9 mouse cellular contexts compared by ENCODE assay signal in genomic region chr3:88939749-88940148, GRCm38 (mm10). TPM values are rescaled to one million over a fixed set of nuclear protein-coding genes. Genes with fewer than 3 reads are reported as not detected.
A peak's percentile ranks its signal among the peaks of the same experiment; 100 is the strongest.
DNase-seq lines count a peak whose midpoint lies in the region; ATAC-seq and TF ChIP-seq lines count a peak whose summit lies in the region.
"Had no signal": no experiment of that assay in that cellular context is flagged by ENCODE, and none has a peak within 500 bp of the region (broad histone marks: within the 10 kb centered on the region; RNA-seq: fewer than 3 reads in every experiment).

No protein-coding gene starts in this region.

- TF ChIP-seq POLR2A in cerebellum, adult 2 months (IDR thresholded peaks at IDR 0.05; ENCODE audit: borderline replicate concordance, insufficient read depth, low read length): no peak
- TF ChIP-seq POLR2A in brain, embryonic 14.5 days (IDR thresholded peaks at IDR 0.05; ENCODE audit: borderline replicate concordance, extremely low read depth, insufficient read depth, insufficient read length, poor library complexity, severe bottlenecking): no peak

- ATAC-seq in liver, embryonic 14.5 days (ENCODE audit: insufficient read depth): no peak
- no peak for ATAC-seq in liver, embryonic 12.5 days

- peak; percentile 43; the same call in 1 of the 2 replicates for TF ChIP-seq CTCF in cerebellum, adult 2 months (IDR thresholded peaks at IDR 0.05; ENCODE audit: borderline replicate concordance, insufficient read depth, low read depth, low read length)
- peak; percentile 61 for TF ChIP-seq CTCF in liver, embryonic 14.5 days (IDR thresholded peaks at IDR 0.05; ENCODE audit: low read depth)
- no peak; the same call in 1 of the 2 replicates for TF ChIP-seq CTCF in brain, embryonic 14.5 days (IDR thresholded peaks at IDR 0.05; ENCODE audit: borderline replicate concordance, extremely low read depth, insufficient read depth, insufficient read length)

- peaks cover 18% of the 10 kb centered on the region for H3K36me3 ChIP-seq in liver, embryonic 14.5 days (replicated peaks; ENCODE audit: control insufficient read depth, insufficient read depth, low read depth)
- H3K36me3 ChIP-seq in liver, embryonic 12.5 days: peaks cover 76% of the 10 kb centered on the region

- WGBS in cerebellum, adult 2 months: 58% methylated on average over 3 of the region's 3 CpGs
- 57% methylated on average over 3 of the region's 3 CpGs for whole genome bisulfite sequencing in liver, embryonic 14.5 days (ENCODE audit: insufficient replicate concordance)
- WGBS in liver, embryonic 12.5 days (ENCODE audit: insufficient replicate concordance): 59% methylated on average over 3 of the region's 3 CpGs

- H3K27me3 ChIP-seq in cerebellum, adult 2 months (ENCODE audit: control insufficient read depth, insufficient read depth, low read length): no peaks in the 10 kb centered on the region
- H3K27me3 ChIP-seq in liver, embryonic 14.5 days (ENCODE audit: control insufficient read depth, insufficient read depth, low read length): no peaks in the 10 kb centered on the region
- no peaks in the 10 kb centered on the region for H3K27me3 ChIP-seq in liver, embryonic 12.5 days (replicated peaks)

- H3K27ac ChIP-seq in cerebellum, adult 2 months (ENCODE audit: insufficient read depth, low read length): no peak overlapping the region
- H3K27ac ChIP-seq in liver, embryonic 14.5 days: no peak overlapping the region
- H3K27ac ChIP-seq in liver, embryonic 12.5 days: no peak overlapping the region

- no peak overlapping the region for H3K4me2 ChIP-seq in liver, embryonic 14.5 days (ENCODE audit: low read depth)
- no peak overlapping the region for H3K4me2 ChIP-seq in liver, embryonic 12.5 days

- H3K9ac ChIP-seq in liver, embryonic 14.5 days (replicated peaks): no peak overlapping the region
- H3K9ac ChIP-seq in liver, embryonic 12.5 days: no peak overlapping the region

- H3K4me3 ChIP-seq in cerebellum, adult 2 months (replicated peaks; ENCODE audit: insufficient read depth, low read depth, low read length): no peak overlapping the region
- H3K4me3 ChIP-seq in liver, embryonic 14.5 days (ENCODE audit: insufficient read depth in 1 of 2, low read depth in 2 of 2, low read length in 2 of 2): no peak overlapping the region
- no peak overlapping the region for H3K4me3 ChIP-seq in liver, embryonic 12.5 days

- DNase-seq in cerebellum, adult 2 months: peak in 1 of 2 experiments; percentile 46
- DNase-seq in cerebellum, adult 11-12 months: no peak
- peak; percentile 24 to 59 (median 32) for DNase-seq in liver, embryonic 14.5 days (ENCODE audit: low read depth in 3 of 3, low spot score in 3 of 3)
- peak; percentile 80 for DNase-seq in brain, embryonic 14.5 days (ENCODE audit: low read depth)
- DNase-seq in induced T-regulatory cell, adult 2 months (ENCODE audit: low read depth): peak; percentile 84
- no peak for DNase-seq in right cerebral cortex, adult 18-20 months
- DNase-seq in urinary bladder, adult 18-20 months (ENCODE audit: low spot score in 2 of 2): no peak

- H3K4me1 ChIP-seq in cerebellum, adult 2 months (ENCODE audit: control insufficient read depth, insufficient read depth, low read length): no peaks in the 10 kb centered on the region
- peaks cover 0 to 2% of the 10 kb centered on the region in 2 experiments; a peak in 1 of 4 replicates for H3K4me1 ChIP-seq in liver, embryonic 14.5 days (replicated peaks; ENCODE audit: control insufficient read depth in 2 of 2, insufficient read depth in 2 of 2, low read length in 1 of 2)
- H3K4me1 ChIP-seq in liver, embryonic 12.5 days: peaks cover 13% of the 10 kb centered on the region

- no peak for TF ChIP-seq EP300 in liver, embryonic 14.5 days (IDR thresholded peaks at IDR 0.05; ENCODE audit: low read depth)

- H3K9me3 ChIP-seq in liver, embryonic 14.5 days (ENCODE audit: control insufficient read depth, low read length): no peaks in the 10 kb centered on the region
- H3K9me3 ChIP-seq in liver, embryonic 12.5 days (replicated peaks): no peaks in the 10 kb centered on the region
- H3K9me3 ChIP-seq: G1E had no signal

RNA-seq across cellular contexts. Expression of gene Ash1l, which starts 10.7 kb away (rescaled TPM):
- 32.2 and 32.7 TPM in 2 replicates for polyA plus RNA-seq in cerebellum, adult 2 months (2012; rRNA removed)
- 2.3 and 3.2 TPM in 2 replicates for polyA plus RNA-seq in liver, embryonic 14.5 days (2012; rRNA removed)
- 3.6 TPM in 2 replicates for polyA plus RNA-seq in liver, embryonic 14.5 days (2014; fragmentation: Nextera tagmentation; extraction: Ambion mirVana)
- 8.0 and 8.9 TPM in 2 replicates for polyA plus RNA-seq in liver, embryonic 12.5 days (2016; fragmentation: Nextera tagmentation; extraction: Ambion mirVana)
- polyA plus RNA-seq in brain, embryonic 14.5 days (2012; rRNA removed): 19.1 and 25.1 TPM in 2 replicates

RNA-seq across cellular contexts. Expression of gene Dap3, which starts 11.2 kb away (rescaled TPM):
- 125 and 131 TPM in 2 replicates for polyA plus RNA-seq in cerebellum, adult 2 months (2012; rRNA removed)
- 26.0 and 55.2 TPM in 2 replicates for polyA plus RNA-seq in liver, embryonic 14.5 days (2012; rRNA removed)
- 102 and 114 TPM in 2 replicates for polyA plus RNA-seq in liver, embryonic 14.5 days (2014; fragmentation: Nextera tagmentation; extraction: Ambion mirVana)
- polyA plus RNA-seq in liver, embryonic 12.5 days (2016; fragmentation: Nextera tagmentation; extraction: Ambion mirVana): 133 and 139 TPM in 2 replicates
- polyA plus RNA-seq in brain, embryonic 14.5 days (2012; rRNA removed): 75.2 and 86.7 TPM in 2 replicates

RNA-seq across cellular contexts. Expression of gene Msto1, which starts 25.9 kb away (rescaled TPM):
- 37.0 and 38.3 TPM in 2 replicates for polyA plus RNA-seq in cerebellum, adult 2 months (2012; rRNA removed)
- 9.7 and 10.4 TPM in 2 replicates for polyA plus RNA-seq in liver, embryonic 14.5 days (2012; rRNA removed)
- 12.0 and 13.1 TPM in 2 replicates for polyA plus RNA-seq in liver, embryonic 14.5 days (2014; fragmentation: Nextera tagmentation; extraction: Ambion mirVana)
- 24.3 and 26.5 TPM in 2 replicates for polyA plus RNA-seq in liver, embryonic 12.5 days (2016; fragmentation: Nextera tagmentation; extraction: Ambion mirVana)
- polyA plus RNA-seq in brain, embryonic 14.5 days (2012; rRNA removed): 45.9 and 59.1 TPM in 2 replicates

Comparison
In these comparisons a context has a peak if more than half of its experiments do, and no peak if none do; other contexts are left out.
1. DNase-seq: peak in liver, embryonic 14.5 days (3 of 3), brain, embryonic 14.5 days (single experiment) and induced T-regulatory cell, adult 2 months (single experiment); none in cerebellum, adult 11-12 months (single experiment), right cerebral cortex, adult 18-20 months (single experiment) and urinary bladder, adult 18-20 months (0 of 2).